Mouse (Mus musculus) adipocyte (in vitro differentiated cells): ENCODE results near the gene Atp6v0a2.

Experiments used
- DNase-seq: peaks from one replicate; pipeline ENCODE4 v3.0.0-alpha.2; 2016; ENCODE audit warnings: low spot score

The Atp6v0a2 gene

GRCm38 (mm10) chr5:124637300-124637699 is 8.9 kb downstream of the Atp6v0a2 start:
- DNase-seq: no peak

DNA sequence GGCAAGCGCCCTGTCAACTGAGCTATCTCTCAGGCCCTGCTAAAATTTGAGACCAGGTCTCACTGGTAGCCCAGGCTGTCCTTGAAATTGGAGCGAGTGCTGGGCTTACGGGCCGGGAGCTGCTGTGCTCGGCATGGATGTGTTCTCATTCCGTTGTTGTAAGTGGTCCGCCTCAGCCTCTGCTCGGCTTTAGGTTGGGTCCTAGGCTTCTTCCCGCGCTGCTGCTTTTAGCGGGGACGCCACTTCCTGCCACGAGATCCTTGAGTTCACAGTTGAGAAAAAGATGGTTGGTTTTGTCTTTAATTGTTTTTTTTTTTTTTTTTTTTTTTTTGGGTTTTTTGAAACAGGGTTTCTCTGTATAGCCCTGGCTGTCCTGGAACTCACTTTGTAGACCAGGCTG is 9.5 kb downstream of the Atp6v0a2 start:
- no peak for DNase-seq

- DNase-seq: no peak
Measured at GRCm38 (mm10) chr5:124713741-124714140, 85.4 kb downstream of the Atp6v0a2 start.

DNA sequence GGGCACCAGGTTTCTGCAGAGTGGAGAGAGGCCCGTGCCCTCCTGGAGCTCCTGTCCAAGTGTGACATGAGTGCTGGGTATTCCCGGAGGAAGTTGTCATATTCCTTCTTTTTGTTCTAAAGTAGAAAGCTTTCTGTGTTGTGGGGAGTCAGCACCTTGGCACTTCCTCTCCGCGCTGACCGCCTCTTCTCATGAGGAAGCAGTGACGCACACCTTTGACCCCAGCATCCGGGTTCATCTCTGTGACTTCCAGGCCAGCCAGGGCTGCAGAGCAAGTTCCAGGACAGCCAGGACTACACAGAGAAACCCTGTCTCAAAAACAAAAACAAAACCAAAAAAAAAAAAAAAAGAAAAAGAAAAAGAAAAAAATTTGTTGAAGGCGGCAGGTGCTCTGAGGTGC is 86.8 kb downstream of the Atp6v0a2 start:
- DNase-seq: no peak

DNA sequence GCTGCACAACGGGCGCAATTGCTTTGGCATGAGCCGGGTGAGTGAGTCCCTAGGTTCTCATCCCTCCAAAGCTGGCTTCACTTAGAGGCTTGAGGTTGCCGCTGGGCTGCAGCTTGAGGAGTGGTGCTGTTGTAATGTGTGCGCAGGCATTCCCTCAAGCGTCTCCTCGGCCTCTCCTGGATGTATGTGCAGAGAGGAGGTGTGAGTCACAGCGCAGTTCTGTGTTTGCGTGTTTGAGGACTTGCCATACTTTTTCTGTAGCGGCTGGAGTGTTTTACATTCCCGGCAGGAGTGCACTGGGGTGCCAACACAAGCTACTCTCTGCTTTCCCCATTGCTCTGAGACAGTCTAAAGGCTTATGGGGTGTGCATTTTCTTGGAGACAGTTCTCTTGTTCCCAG is 89.6 kb downstream of the Atp6v0a2 start:
- DNase-seq: no peak

GRCm38 (mm10) chr5:124718396-124718795 is 90.0 kb downstream of the Atp6v0a2 start:
- DNase-seq: peak; percentile 24

DNA sequence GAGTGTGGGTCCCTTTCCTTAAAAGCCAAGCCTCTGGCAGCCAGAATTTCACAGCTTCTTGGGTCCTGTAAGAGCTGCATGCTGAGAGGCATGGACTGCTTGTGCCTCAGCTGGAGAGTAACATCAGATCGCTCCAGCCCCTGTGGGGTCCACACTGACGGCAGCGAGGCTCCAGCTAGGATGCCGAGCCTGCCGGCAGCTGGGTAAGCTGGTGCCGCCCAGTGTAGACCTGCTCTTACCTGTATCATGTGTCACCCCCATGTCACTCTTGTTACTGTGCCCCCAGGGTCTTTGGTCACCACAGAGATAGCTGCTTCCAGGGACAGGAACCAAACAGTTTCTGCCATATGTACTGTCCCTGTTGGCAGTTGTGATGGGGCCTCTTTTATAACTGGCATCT is 94.7 kb downstream of the Atp6v0a2 start:
- DNase-seq: no peak

GRCm38 (mm10) chr5:124724997-124725396 is 96.6 kb downstream of the Atp6v0a2 start, which contains the start of gene Dnah10:
Dnah10 (plus strand) TSS chr5:124725085.
- DNase-seq: no peak

GRCm38 (mm10) chr5:124729662-124730206 is 101.4 kb downstream of the Atp6v0a2 start:
- no peak for DNase-seq

DNA sequence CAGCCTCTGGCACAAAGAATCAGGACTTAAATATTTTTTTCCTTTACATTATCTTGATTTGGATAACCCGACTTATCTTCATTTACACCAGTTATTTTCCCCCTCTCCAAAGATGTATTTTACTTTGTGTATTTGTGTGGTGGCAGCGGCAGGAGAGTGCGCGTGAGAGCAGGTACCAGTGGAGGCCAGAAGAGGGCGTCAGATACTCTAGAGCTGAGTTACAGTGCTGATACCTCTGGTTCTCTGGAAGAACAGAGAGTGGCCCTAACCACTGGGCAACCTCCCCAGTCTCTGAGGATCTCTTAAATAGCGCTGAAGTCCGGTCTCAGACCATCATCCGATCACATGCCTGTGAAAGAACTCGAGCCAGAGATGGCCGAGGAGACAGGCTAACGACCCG is 105.6 kb downstream of the Atp6v0a2 start:
- no peak for DNase-seq

DNA sequence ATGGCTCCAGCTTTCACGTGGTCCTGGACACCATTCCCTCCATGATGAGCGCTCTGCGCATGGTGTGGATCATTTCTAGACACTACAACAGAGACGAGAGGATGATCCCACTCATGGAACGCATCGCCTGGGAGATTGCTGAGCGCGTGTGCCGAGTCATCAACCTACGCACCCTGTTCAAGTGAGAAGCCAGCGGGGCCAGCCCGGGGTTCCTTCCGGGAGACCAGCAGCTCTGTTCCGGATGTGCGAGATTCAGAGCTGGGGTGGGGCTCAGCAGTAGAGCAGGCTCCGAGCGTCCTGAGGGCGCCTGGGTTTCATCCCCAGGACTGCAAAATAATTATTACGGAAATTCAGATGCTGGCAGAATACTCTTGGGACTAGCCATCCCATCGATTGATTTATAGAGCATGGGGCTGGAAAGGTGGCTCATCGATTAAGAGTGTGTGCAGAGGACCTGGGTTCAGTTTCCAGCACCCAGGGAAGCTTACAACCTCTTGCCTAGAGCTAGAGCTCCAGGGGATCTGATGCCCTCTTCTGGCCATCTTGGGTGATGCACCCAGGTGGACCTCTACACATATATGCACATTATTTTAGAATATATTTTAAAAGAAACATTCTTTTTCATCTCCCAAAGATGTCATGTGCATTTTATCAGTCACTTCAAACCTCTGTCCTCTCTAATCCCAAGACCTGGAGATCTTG is 113.7 kb downstream of the Atp6v0a2 start:
- no peak for DNase-seq

DNA sequence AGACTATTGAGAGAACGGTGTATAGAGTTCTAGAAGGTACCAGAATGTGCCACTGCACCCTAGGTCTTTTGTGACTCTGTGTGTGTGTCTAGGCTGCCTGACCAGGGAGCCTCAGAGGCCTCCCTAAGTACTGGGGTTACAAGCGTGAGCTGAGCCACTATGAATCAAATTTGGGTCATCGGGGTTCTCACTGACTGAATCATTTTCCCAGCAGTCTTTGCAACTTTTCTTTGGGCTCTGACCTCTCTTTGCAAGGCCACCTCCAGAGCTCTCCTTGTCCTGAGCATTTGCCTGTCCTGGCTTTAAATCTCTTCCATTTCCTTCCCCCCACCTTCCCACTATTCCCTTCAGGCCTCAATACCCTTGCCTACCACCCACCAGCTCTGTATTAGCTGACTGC is 115.5 kb downstream of the Atp6v0a2 start:
- DNase-seq: no peak

- no peak for DNase-seq
Measured at GRCm38 (mm10) chr5:124746220-124746619, 117.8 kb downstream of the Atp6v0a2 start.

GRCm38 (mm10) chr5:124748296-124748695 is 119.9 kb downstream of the Atp6v0a2 start:
- DNase-seq: no peak

DNA sequence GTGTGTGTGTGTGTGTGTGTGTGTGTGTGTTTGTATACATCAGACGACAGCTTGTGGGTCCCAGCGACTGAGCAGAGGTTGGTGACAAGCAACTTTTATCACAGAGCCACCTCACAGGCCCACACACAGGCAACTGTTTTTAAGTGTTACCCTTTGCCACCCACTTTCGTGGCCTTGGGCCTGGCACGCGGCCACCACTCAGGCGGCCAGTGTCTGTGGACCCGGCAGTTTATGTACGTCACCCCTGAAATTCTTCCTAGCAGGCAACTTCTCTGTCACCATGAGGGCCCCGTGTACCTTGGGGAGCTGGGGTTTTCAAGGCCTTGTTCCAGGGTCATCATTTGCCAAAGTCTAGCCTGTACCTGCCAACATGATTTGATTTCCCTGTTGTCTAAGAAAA is 123.3 kb downstream of the Atp6v0a2 start:
- DNase-seq: no peak

GRCm38 (mm10) chr5:124761011-124761410 is 132.6 kb downstream of the Atp6v0a2 start:
- no peak for DNase-seq

DNA sequence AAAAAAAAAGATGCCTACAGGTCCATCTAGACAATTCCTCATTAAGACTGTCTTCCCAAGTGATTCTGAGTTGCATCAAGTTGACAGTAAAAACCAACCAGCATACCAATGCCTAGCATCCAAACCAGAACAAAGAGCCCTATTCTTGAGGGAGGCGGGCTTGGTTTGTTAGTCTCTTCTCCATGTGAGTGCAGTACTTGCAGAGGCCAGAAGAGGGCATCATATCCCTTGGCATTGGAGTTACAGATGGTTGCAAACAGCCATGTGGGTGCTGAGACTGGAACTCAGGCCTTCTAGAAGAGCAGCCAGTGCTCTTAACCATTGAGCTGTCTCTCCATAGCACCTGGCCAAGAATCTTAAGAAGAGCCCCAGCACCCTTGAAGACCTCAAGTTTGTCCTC is 133.4 kb downstream of the Atp6v0a2 start:
- DNase-seq: no peak
